Mouse (Mus musculus) forebrain, embryonic 14.5 days (tissue): Measurements from ENCODE around the gene P2ry2. TPM values are rescaled to one million over a fixed set of nuclear protein-coding genes. Genes with fewer than 3 reads are reported as not detected.

ENCODE experiments used
- ATAC-seq: fragments of 200-750 bp; cut with Nextera tagmentation; 2 replicates; pipeline ENCODE4 v1.8.0; 2017; ENCODE audit warnings: mild to moderate bottlenecking, moderate library complexity
- DNase-seq: peaks from one replicate; pipeline ENCODE4 v3.0.0-alpha.2; 2015; ENCODE audit warnings: low spot score
- H3K27ac ChIP-seq: fragments of 300-500 bp; sonication (generic); 2 replicates; pipeline ENCODE4 v1.5.1; 2014; ENCODE audit warnings: low read depth, mild to moderate bottlenecking, control low read depth, low read length, moderate library complexity
- H3K27me3 ChIP-seq: fragments of 300-500 bp; sonication (generic); replicated peaks from 2 replicates; pipeline ENCODE4 v1.6.1; 2014; ENCODE audit warnings: low read length, control low read depth, mixed read lengths; ENCODE audit not compliant: control insufficient read depth, insufficient read depth
- H3K36me3 ChIP-seq: fragments of 300-500 bp; sonication (generic); 2 replicates; pipeline ENCODE4 v1.6.1; 2014; ENCODE audit warnings: low read length, control low read depth; ENCODE audit not compliant: control insufficient read depth, insufficient read depth
- H3K4me1 ChIP-seq: fragments of 300-500 bp; sonication (generic); 2 replicates; pipeline ENCODE4 v1.6.1; 2014; ENCODE audit warnings: antibody characterized with exemption, low read length, control low read depth; ENCODE audit not compliant: control insufficient read depth, insufficient read depth
- H3K4me2 ChIP-seq: fragments of 300-500 bp; sonication (generic); 2 replicates; pipeline ENCODE4 v1.6.1; 2014; ENCODE audit warnings: mild to moderate bottlenecking, control low read depth, low read length
- H3K4me3 ChIP-seq: fragments of 300-500 bp; sonication (generic); 2 replicates; pipeline ENCODE4 v1.5.1; 2014; ENCODE audit warnings: low read depth, low read length, control low read depth
- H3K9ac ChIP-seq: fragments of 300-500 bp; sonication (generic); 2 replicates; pipeline ENCODE4 v1.6.1; 2014; ENCODE audit warnings: mild to moderate bottlenecking, low read length, control low read depth, moderate library complexity
- H3K9me3 ChIP-seq: fragments of 300-500 bp; sonication (generic); replicated peaks from 2 replicates; pipeline ENCODE4 v1.6.1; 2016; ENCODE audit warnings: low read length, control low read depth, mixed read lengths; ENCODE audit not compliant: control insufficient read depth
- WGBS: fragments of 180-500 bp; shearing (Covaris S2); extraction: QIAGEN DNeasy Blood & Tissue Kit; methylation state at CpG from one replicate; pipeline ENCODE4 v1.1.7; 2014; 5-methylcytosine and 5-hydroxymethylcytosine counted together
- polyA plus RNA-seq: library from polyadenylated mRNA; unstranded; fragments of >200 nt; fragmentation: Nextera tagmentation; extraction: Ambion mirVana; gene quantifications from 2 replicates; pipeline ENCODE4 v1.2.1, GENCODE M21; 2014

P2ry2 gene
- polyA plus RNA-seq, result 0.08 TPM in 1 of 2 replicates, not detected in the other

DNA sequence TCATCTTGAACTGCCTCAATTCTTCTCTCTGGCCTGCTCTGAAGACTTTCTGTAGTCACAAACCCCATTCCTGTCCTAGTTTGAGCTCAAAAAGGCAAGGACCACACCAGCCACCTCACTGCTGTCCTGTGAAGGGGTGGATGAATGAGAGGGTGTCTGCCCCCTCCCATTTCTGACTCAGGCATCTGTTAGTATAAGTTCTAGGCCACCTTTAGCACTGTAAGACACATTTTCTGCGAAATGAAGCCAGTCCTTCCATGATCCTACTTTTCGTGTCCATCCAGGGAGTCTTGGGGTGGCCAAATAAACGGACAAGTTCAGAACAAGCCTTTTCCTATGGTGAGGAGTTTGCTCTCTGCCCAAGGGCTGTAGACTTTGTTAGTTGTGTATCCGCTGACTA is at the start of gene P2ry2:
Gene P2ry2 (minus strand): TSS at position 326 of the 400 bp plus-strand sequence.
- WGBS, result 62% methylated on average over 4 of the region's 4 CpGs
- H3K27ac ChIP-seq, result no peak within 1 kb of the TSS
- DNase-seq (no peak), ATAC-seq (no peak)
- peaks cover 35% of the 10 kb centered on the region for H3K27me3 ChIP-seq
- H3K9ac ChIP-seq, result peak within 1 kb of the TSS; percentile 51
- peak within 1 kb of the TSS; percentile 43 for H3K4me3 ChIP-seq
- peak within 1 kb of the TSS; percentile 96 for H3K4me2 ChIP-seq
- no peaks in the 10 kb centered on the region for H3K9me3 ChIP-seq
- no peaks in the 10 kb centered on the region for H3K36me3 ChIP-seq
- 0 out of 2 replicates have a peak, but pooled peaks cover 3% of the 10 kb centered on the region for H3K4me1 ChIP-seq

DNA sequence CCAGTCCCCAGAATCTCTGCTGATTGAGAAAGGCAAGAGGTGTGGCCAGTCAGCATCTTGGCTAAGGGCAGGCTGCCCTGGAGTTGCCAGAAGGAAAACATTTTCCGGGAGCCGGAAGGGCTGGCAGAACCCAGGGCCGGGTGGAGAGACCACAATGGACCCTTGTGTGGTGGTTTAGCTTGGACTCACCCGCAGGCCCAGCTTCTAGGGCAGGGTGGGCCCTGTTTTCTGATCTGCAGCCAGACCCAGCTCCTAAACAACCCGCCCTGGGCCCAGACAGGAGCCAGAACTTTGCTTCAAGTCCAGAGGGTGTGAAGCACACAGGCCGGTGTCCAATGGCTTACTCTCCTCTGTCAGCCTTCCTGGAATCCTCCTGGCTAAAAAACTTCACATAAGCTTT is 49.6 kb upstream of the P2ry2 start:
- H3K4me2 ChIP-seq, result no peak overlapping the region
- H3K27ac ChIP-seq, result no peak overlapping the region
- no peak overlapping the region for H3K9ac ChIP-seq
- H3K27me3 ChIP-seq, result no peaks in the 10 kb centered on the region
- no peaks in the 10 kb centered on the region for H3K4me1 ChIP-seq
- ATAC-seq (no peak), DNase-seq (no peak)
- no peak overlapping the region for H3K4me3 ChIP-seq
- 84% methylated on average over 6 of the region's 6 CpGs for WGBS
- H3K36me3 ChIP-seq, result no peaks in the 10 kb centered on the region
- H3K9me3 ChIP-seq, result no peaks in the 10 kb centered on the region

DNA sequence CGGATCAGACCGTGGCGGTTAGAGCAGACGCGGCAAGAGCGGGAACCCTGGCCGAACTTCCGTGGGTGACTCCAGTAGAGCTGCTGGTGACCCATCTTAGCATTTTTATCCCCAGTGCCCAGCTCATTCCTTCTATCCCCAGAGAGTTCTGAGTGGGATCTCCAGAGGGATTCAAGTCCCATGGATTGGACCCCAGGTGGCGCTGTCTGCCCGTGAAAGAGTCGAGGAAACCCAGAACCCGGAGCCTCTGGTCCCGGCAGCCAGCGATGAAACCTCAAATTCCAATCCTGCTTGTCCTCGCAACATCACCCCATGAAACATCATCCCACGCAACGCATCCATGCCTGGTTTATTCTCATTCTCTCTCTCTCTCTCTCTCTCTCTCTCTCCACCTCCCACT is 48.7 kb upstream of the P2ry2 start:
- Histone ChIP-seq H3K9ac (no peak overlapping the region), H3K27ac (no peak overlapping the region), H3K27me3 (no peaks in the 10 kb centered on the region), H3K4me3 (no peak overlapping the region), H3K4me2 (0 out of 2 replicates have a peak overlapping the region, but pooled peaks have one; percentile 5), H3K36me3 (no peaks in the 10 kb centered on the region), H3K9me3 (no peaks in the 10 kb centered on the region), H3K4me1 (no peaks in the 10 kb centered on the region)
- peak; percentile 82 for ATAC-seq
- 11% methylated on average over 17 of the region's 17 CpGs for WGBS
- peak; percentile 90 for DNase-seq

DNA sequence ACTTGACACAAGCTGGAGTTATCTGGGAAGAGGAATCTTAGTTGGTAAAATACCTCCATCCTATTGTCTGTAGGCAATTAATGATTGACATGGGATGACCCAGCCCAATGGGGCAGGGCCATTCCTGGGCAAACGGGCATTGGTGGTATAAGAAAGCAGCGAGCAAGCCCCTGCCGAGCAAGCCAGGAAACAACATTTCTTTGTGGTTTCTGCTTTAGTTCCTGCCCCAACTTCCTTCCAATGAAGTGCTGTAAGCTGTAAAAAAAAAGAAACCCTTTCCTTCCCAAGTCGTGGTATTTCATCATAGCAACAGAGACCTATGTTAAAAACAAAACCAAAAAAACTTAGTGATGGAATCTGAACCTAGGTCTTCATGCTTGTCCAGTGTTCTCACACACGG is 47.8 kb upstream of the P2ry2 start:
- Histone ChIP-seq H3K9ac (no peak overlapping the region), H3K27me3 (no peaks in the 10 kb centered on the region), H3K36me3 (no peaks in the 10 kb centered on the region), H3K4me3 (no peak overlapping the region), H3K27ac (no peak overlapping the region), H3K4me1 (no peaks in the 10 kb centered on the region), H3K4me2 (no peak overlapping the region), H3K9me3 (no peaks in the 10 kb centered on the region)
- no peak for ATAC-seq
- DNase-seq, result no peak
- 70% methylated on average over 5 of the region's 5 CpGs for WGBS

DNA sequence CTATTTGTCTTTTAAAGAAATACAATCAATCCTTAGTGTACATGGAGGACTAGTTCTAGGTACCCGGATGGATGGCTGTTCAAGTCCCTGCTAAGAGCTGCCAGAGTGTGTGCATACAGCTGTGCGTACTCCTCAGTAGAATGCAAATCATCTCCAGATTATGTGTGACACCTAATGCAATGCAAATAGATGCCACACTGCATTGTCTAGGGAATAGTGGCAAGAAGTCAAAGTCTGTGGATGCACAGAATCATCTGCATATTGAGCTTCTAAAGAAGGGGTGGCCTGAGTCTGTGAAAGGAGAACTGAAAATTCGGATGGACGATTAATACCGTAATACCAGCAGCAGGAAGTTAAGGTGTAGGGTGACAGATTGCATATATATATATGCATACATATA is 46.5 kb upstream of the P2ry2 start:
- no peaks in the 10 kb centered on the region for H3K36me3 ChIP-seq
- H3K4me2 ChIP-seq, result no peak overlapping the region
- DNase-seq, result peak; percentile 11
- no peaks in the 10 kb centered on the region for H3K27me3 ChIP-seq
- no peaks in the 10 kb centered on the region for H3K9me3 ChIP-seq
- H3K4me3 ChIP-seq, result no peak overlapping the region
- no peak overlapping the region for H3K9ac ChIP-seq
- ATAC-seq, result no peak
- WGBS, result 86% methylated on average over 5 of the region's 5 CpGs
- H3K27ac ChIP-seq, result no peak overlapping the region
- no peaks in the 10 kb centered on the region for H3K4me1 ChIP-seq

DNA sequence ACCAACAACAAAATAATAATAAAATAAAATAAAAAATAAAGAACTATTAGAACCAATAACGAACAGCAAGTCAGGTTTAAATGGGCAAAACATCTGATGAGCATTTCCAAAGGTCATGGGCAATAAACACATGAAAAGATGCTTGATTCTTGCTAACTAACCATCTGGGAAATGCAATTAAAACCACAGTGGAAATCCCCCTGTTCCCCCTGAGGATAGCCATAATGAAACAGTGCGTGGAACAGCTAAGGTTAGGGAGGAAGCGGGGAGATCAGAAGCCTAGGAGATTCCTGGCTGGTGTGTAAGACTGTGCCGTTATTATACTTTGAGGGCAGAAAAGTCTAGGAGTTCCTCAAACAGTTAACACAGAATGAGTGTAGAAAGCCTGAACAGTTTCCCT is 44.6 kb upstream of the P2ry2 start:
- Histone ChIP-seq H3K4me2 (no peak overlapping the region), H3K4me3 (no peak overlapping the region), H3K27me3 (no peaks in the 10 kb centered on the region), H3K27ac (no peak overlapping the region), H3K4me1 (no peaks in the 10 kb centered on the region), H3K36me3 (no peaks in the 10 kb centered on the region), H3K9ac (no peak overlapping the region), H3K9me3 (no peaks in the 10 kb centered on the region)
- 65% methylated on average over 4 of the region's 4 CpGs for WGBS
- no peak for DNase-seq
- ATAC-seq, result no peak

DNA sequence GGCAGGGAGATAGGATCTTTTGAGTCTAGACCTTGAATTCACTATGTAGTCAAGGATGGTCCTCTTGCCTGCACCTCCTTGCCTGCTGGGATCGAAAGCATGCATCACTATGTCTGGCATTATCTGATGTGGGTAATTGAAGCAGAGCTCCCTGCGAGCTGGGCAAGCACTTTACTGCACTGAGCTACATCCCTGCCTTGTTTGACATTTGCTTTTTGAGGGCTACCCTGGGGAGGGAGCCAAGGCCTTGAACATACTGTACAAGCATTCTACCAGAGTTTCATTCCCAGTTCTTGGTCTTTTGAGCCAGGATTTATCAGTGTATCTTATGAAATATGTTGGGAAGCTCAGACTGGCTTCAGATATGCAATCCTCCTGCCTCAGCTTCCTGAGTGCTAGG is 40.5 kb upstream of the P2ry2 start:
- H3K9ac ChIP-seq, result no peak overlapping the region
- H3K27me3 ChIP-seq, result no peaks in the 10 kb centered on the region
- H3K4me1 ChIP-seq, result no peaks in the 10 kb centered on the region
- no peak for DNase-seq
- H3K36me3 ChIP-seq, result no peaks in the 10 kb centered on the region
- H3K4me3 ChIP-seq, result no peak overlapping the region
- H3K27ac ChIP-seq, result no peak overlapping the region
- H3K9me3 ChIP-seq, result no peaks in the 10 kb centered on the region
- ATAC-seq, result no peak
- H3K4me2 ChIP-seq, result no peak overlapping the region
- WGBS, result 68% methylated on average over 2 of the region's 2 CpGs

DNA sequence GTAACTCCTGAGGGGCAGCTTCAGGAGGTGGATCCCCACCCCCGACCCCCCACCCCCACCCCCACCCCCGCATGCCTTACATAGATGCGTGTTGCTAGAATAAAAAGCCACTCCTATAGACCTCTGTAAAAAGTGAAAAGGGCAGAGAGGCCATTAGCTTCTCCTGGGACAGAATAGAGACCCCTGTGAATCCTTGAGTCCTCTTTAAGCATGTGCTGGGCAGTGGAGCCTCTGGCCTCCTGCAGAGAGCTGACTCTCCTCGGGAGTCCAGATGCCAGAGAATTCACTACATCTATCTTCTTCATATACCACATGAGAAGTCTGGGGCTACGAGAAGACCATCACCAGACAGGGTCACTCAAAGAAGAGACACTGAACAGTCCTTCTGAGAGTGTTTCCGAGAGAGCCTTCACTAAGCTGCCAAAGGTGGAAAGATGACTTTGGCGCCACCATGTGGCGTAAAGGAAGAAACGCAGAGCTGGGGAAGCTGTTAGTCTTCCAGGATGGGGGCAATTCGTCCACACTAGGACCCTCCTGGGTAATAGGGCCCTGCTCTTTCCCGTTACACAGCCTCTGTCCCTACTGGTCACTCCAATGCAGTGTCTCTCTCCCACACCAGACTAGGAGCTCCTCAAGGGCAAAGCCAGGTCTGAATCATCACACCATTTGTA is 39.0 kb upstream of the P2ry2 start:
- 16% methylated on average over 11 of the region's 11 CpGs for WGBS
- Histone ChIP-seq H3K4me3 (no peak overlapping the region), H3K4me2 (no peak overlapping the region), H3K4me1 (no peaks in the 10 kb centered on the region), H3K27ac (no peak overlapping the region), H3K9me3 (no peaks in the 10 kb centered on the region), H3K27me3 (no peaks in the 10 kb centered on the region), H3K36me3 (no peaks in the 10 kb centered on the region), H3K9ac (no peak overlapping the region)
- ATAC-seq (peak; percentile 66), DNase-seq (peak; percentile 87)

DNA sequence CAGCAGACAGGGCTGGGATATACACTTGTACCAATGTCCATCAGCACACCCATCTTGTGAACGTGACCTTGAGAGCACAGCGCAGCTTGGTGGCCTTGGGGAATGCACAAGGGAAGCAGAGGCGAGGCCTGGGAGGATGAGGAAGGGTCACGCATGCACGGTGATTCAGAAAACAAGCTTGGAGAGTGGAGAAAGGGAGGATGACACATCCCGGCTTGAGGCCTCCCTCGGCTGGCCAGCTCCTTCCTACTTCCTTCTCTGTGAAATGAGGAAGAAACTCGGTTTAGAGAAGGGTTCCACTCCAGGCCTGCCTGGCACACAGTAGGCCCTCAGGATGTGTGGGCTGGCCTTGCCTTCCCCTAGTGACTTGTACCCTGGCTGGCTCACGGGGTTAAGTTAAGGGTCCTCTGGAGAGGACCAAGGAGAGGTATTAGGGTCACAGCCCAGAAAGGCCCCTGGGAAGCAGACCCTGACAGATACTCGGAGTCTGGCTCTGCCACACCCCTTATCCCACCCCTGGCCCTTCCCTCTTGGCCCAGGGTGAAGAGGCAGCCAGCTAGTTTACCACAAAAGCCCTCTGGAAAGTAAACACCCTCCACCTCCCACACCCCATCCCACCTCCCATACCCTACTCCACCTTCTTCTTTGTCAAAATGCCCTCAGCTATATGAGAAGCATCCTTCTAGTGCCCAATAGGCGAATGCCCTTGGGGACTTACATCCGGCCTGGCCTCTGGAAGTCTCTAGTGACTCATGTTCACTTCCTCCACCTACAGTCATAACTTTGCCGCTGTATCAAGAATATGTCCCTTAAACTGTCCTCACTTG is 38.3 kb upstream of the P2ry2 start:
- Histone ChIP-seq H3K27me3 (no peaks in the 10 kb centered on the region), H3K4me2 (no peak overlapping the region), H3K27ac (no peak overlapping the region), H3K4me3 (no peak overlapping the region), H3K4me1 (no peaks in the 10 kb centered on the region), H3K9me3 (no peaks in the 10 kb centered on the region), H3K9ac (no peak overlapping the region), H3K36me3 (no peaks in the 10 kb centered on the region)
- no peak for ATAC-seq
- WGBS, result 78% methylated on average over 13 of the region's 13 CpGs
- DNase-seq, result no peak
